ENCODE assay signal across 12 mouse cellular contexts in the genomic region with DNA sequence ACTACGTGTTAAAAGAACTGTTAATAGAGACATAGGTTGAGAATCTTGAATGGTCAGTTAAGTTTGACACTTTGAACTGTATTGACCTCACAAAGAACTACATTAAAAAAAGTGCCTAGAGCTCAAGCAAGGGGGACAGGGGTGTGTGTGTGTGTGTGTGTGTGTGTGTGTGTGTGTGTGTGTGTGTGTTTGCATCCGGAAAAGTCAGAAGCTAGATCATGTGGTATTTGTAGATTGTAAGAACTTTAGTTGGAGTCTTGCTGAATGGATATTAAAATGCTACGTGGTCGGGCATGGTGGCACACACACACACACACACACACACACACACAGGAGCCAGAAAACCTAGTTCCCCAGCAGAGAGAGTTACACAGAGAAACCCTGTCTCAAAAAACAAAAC. TPM values are rescaled to one million over a fixed set of nuclear protein-coding genes. Genes with fewer than 3 reads are reported as not detected.
A peak's percentile ranks its signal among the peaks of the same experiment; 100 is the strongest.
DNase-seq lines count a peak whose midpoint lies in the region; ATAC-seq and TF ChIP-seq lines count a peak whose summit lies in the region.
"Had no signal": no experiment of that assay in that cellular context is flagged by ENCODE, and none has a peak within 500 bp of the region (broad histone marks: within the 10 kb centered on the region; RNA-seq: fewer than 3 reads in every experiment).

No protein-coding gene starts in this region.

- H3K9me3 ChIP-seq in heart, embryonic 14.5 days (ENCODE audit: control insufficient read depth, low read length): no peaks in the 10 kb centered on the region
- no peaks in the 10 kb centered on the region for H3K9me3 ChIP-seq in midbrain, embryonic 10.5 days (replicated peaks)
- H3K9me3 ChIP-seq in midbrain, embryonic 16.5 days (replicated peaks; ENCODE audit: control insufficient read depth, low read length, poor library complexity, severe bottlenecking): no peaks in the 10 kb centered on the region
- no peaks in the 10 kb centered on the region for H3K9me3 ChIP-seq in liver, embryonic 13.5 days (replicated peaks)
- H3K9me3 ChIP-seq in stomach, postnatal 0 days (ENCODE audit: control insufficient read depth, low read length): no peaks in the 10 kb centered on the region
- H3K9me3 ChIP-seq: embryonic facial prominence, embryonic 10.5 days; midbrain, embryonic 15.5 days had no signal

- TF ChIP-seq CTCF in stomach, postnatal 0 days (IDR thresholded peaks at IDR 0.05; ENCODE audit: low read depth): no peak

- H3K4me3 ChIP-seq in heart, embryonic 14.5 days (ENCODE audit: control insufficient read depth in 1 of 2, insufficient read depth in 1 of 2, low read depth in 1 of 2, low read length in 2 of 2): no peak overlapping the region
- no peak overlapping the region for H3K4me3 ChIP-seq in midbrain, embryonic 10.5 days
- no peak overlapping the region for H3K4me3 ChIP-seq in midbrain, embryonic 16.5 days (ENCODE audit: low read depth, low read length)
- H3K4me3 ChIP-seq in liver, embryonic 13.5 days (replicated peaks): no peak overlapping the region
- no peak overlapping the region for H3K4me3 ChIP-seq in stomach, postnatal 0 days (ENCODE audit: low read depth, low read length)

- peak overlapping the region in 1 of 2 experiments; percentile 92; a peak in 1 of 4 replicates for H3K27ac ChIP-seq in heart, embryonic 14.5 days (replicated peaks in 1 of 2; ENCODE audit: control insufficient read depth in 1 of 2, insufficient read depth in 1 of 2, low read depth in 2 of 2, low read length in 2 of 2)
- peak overlapping the region; percentile 97 for H3K27ac ChIP-seq in midbrain, embryonic 10.5 days (replicated peaks)
- H3K27ac ChIP-seq in midbrain, embryonic 16.5 days (ENCODE audit: low read length): no peak overlapping the region
- peak overlapping the region; percentile 87 for H3K27ac ChIP-seq in liver, embryonic 13.5 days
- peak overlapping the region; percentile 79 for H3K27ac ChIP-seq in stomach, postnatal 0 days (replicated peaks)

- no peaks in the 10 kb centered on the region for H3K27me3 ChIP-seq in heart, embryonic 14.5 days (ENCODE audit: control insufficient read depth, insufficient read depth, low read length)
- no peaks in the 10 kb centered on the region for H3K27me3 ChIP-seq in midbrain, embryonic 10.5 days (ENCODE audit: low read depth, poor library complexity, severe bottlenecking)
- no peaks in the 10 kb centered on the region for H3K27me3 ChIP-seq in midbrain, embryonic 16.5 days (ENCODE audit: control insufficient read depth, insufficient read depth, low read depth, low read length)
- no peaks in the 10 kb centered on the region for H3K27me3 ChIP-seq in liver, embryonic 13.5 days
- H3K27me3 ChIP-seq in stomach, postnatal 0 days (ENCODE audit: control insufficient read depth, insufficient read depth, low read length): no peaks in the 10 kb centered on the region
- H3K27me3 ChIP-seq: midbrain, embryonic 15.5 days had no signal

- 0 out of 2 replicates have a peak overlapping the region, but pooled peaks have one; percentile 87 for H3K4me2 ChIP-seq in heart, embryonic 14.5 days (ENCODE audit: low read length)
- no peak overlapping the region for H3K4me2 ChIP-seq in midbrain, embryonic 16.5 days (ENCODE audit: low read length)
- H3K4me2 ChIP-seq in liver, embryonic 13.5 days: peak overlapping the region; percentile 78
- H3K4me2 ChIP-seq in stomach, postnatal 0 days (replicated peaks; ENCODE audit: low read depth): no peak overlapping the region

- no peak for DNase-seq in heart, adult 18-20 months
- DNase-seq in midbrain, embryonic 10.5 days (ENCODE audit: low spot score): no peak
- DNase-seq in liver, embryonic 13.5 days: no peak
- no peak for DNase-seq in stomach, postnatal 0 days (ENCODE audit: low spot score)
- no peak for DNase-seq in urinary bladder, postnatal 4 days (ENCODE audit: low spot score in 2 of 2)
- no peak for DNase-seq in left cerebral cortex, postnatal 36 days (ENCODE audit: low spot score in 2 of 2)
- DNase-seq: kidney, postnatal 36 days had no signal

- ATAC-seq in heart, embryonic 14.5 days (ENCODE audit: insufficient number of reproducible peaks, insufficient read depth, low FRiP score, low read depth): no peak
- ATAC-seq in midbrain, embryonic 16.5 days: no peak
- no peak for ATAC-seq in liver, embryonic 13.5 days (ENCODE audit: low read depth)
- ATAC-seq in stomach, postnatal 0 days (ENCODE audit: low FRiP score, low TSS enrichment): no peak
- ATAC-seq: hindbrain, embryonic 16.5 days had no signal

- peaks cover 25% of the 10 kb centered on the region for H3K36me3 ChIP-seq in heart, embryonic 14.5 days (ENCODE audit: control insufficient read depth, insufficient read depth, low read length)
- peaks cover 25% of the 10 kb centered on the region for H3K36me3 ChIP-seq in midbrain, embryonic 10.5 days
- peaks cover 6% of the 10 kb centered on the region for H3K36me3 ChIP-seq in midbrain, embryonic 16.5 days (ENCODE audit: control insufficient read depth, insufficient read depth, low read length)
- peaks cover 24% of the 10 kb centered on the region for H3K36me3 ChIP-seq in liver, embryonic 13.5 days
- H3K36me3 ChIP-seq in stomach, postnatal 0 days (ENCODE audit: control insufficient read depth, insufficient read depth, low read length): no peaks in the 10 kb centered on the region

- H3K4me1 ChIP-seq in heart, embryonic 14.5 days (ENCODE audit: control insufficient read depth in 2 of 2, insufficient read depth in 2 of 2, low read length in 2 of 2): peaks cover 4 to 27% of the 10 kb centered on the region in 2 experiments; a peak in 3 of 4 replicates
- H3K4me1 ChIP-seq in midbrain, embryonic 10.5 days: peaks cover 25% of the 10 kb centered on the region
- peaks cover 20% of the 10 kb centered on the region for H3K4me1 ChIP-seq in midbrain, embryonic 16.5 days (ENCODE audit: control insufficient read depth, insufficient read depth, low read length)
- peaks cover 41% of the 10 kb centered on the region for H3K4me1 ChIP-seq in liver, embryonic 13.5 days (replicated peaks)
- 0 out of 2 replicates have a peak, but pooled peaks cover 4% of the 10 kb centered on the region for H3K4me1 ChIP-seq in stomach, postnatal 0 days (replicated peaks; ENCODE audit: control insufficient read depth, insufficient read depth)

- no peak overlapping the region for H3K9ac ChIP-seq in heart, embryonic 14.5 days (ENCODE audit: low read length)
- no peak overlapping the region for H3K9ac ChIP-seq in midbrain, embryonic 16.5 days (ENCODE audit: low read depth, low read length)
- peak overlapping the region; percentile 78 for H3K9ac ChIP-seq in liver, embryonic 13.5 days
- no peak overlapping the region for H3K9ac ChIP-seq in stomach, postnatal 0 days (ENCODE audit: low read length)

- no peak for TF ChIP-seq EP300 in stomach, postnatal 0 days (optimal IDR thresholded peaks at IDR 0.05)

- intact Hi-C loops in left cerebral cortex, postnatal 36 days (cut with DNase I): no loop called here

- 77% methylated on average over 4 of the region's 4 CpGs for WGBS in heart, embryonic 14.5 days
- 90% methylated on average over 4 of the region's 4 CpGs for WGBS in midbrain, embryonic 10.5 days
- WGBS in midbrain, embryonic 16.5 days: 73% methylated on average over 4 of the region's 4 CpGs
- WGBS in liver, embryonic 13.5 days (ENCODE audit: insufficient replicate concordance): 33% methylated on average over 4 of the region's 4 CpGs
- 40% methylated on average over 4 of the region's 4 CpGs for WGBS in stomach, postnatal 0 days

RNA-seq across cellular contexts. Expression of a gene that starts 1.6 kb away (rescaled TPM):
- 35.1 and 43.0 TPM in 2 replicates for polyA plus RNA-seq in heart, embryonic 14.5 days (2014; fragmentation: Nextera tagmentation; extraction: Ambion mirVana)
- total RNA-seq in heart, adult 18-20 months (2021): under 1 TPM; 0.67 to 0.79 TPM
- 99.5 and 114 TPM in 2 replicates for polyA plus RNA-seq in midbrain, embryonic 10.5 days (2016; fragmentation: Nextera tagmentation; extraction: Ambion mirVana)
- 10.1 and 11.1 TPM in 2 replicates for polyA plus RNA-seq in midbrain, embryonic 16.5 days (2015; fragmentation: Nextera tagmentation; extraction: Ambion mirVana)
- 88.6 and 107 TPM in 2 replicates for polyA plus RNA-seq in liver, embryonic 13.5 days (2015; fragmentation: Nextera tagmentation; extraction: Ambion mirVana)
- 12.7 and 15.8 TPM in 2 replicates for polyA plus RNA-seq in stomach, postnatal 0 days (2015; fragmentation: Nextera tagmentation; extraction: Ambion mirVana)
- total RNA-seq in left cerebral cortex, postnatal 36 days (2021): under 1 TPM; 0.68 to 0.91 TPM

RNA-seq across cellular contexts. Expression of a gene that starts 16.7 kb away (rescaled TPM):
- 13.3 and 15.9 TPM in 2 replicates for polyA plus RNA-seq in heart, embryonic 14.5 days (2014; fragmentation: Nextera tagmentation; extraction: Ambion mirVana)
- total RNA-seq in heart, adult 18-20 months (2021): 1 to 10 TPM; 9.2 to 9.7 TPM
- polyA plus RNA-seq in midbrain, embryonic 10.5 days (2016; fragmentation: Nextera tagmentation; extraction: Ambion mirVana): 13.1 and 13.6 TPM in 2 replicates
- polyA plus RNA-seq in midbrain, embryonic 16.5 days (2015; fragmentation: Nextera tagmentation; extraction: Ambion mirVana): 7.9 and 11.1 TPM in 2 replicates
- 7.1 and 7.4 TPM in 2 replicates for polyA plus RNA-seq in liver, embryonic 13.5 days (2015; fragmentation: Nextera tagmentation; extraction: Ambion mirVana)
- polyA plus RNA-seq in stomach, postnatal 0 days (2015; fragmentation: Nextera tagmentation; extraction: Ambion mirVana): 8.4 and 10.0 TPM in 2 replicates
- 10 to 100 TPM in 1 of 2 experiments, 1 to 10 TPM in 1; 5.4 to 10.6 TPM for total RNA-seq in left cerebral cortex, postnatal 36 days (2021)

Comparison
In these comparisons a context has a peak if more than half of its experiments do, and no peak if none do; other contexts are left out.
1. H3K4me2 ChIP-seq: peak in heart, embryonic 14.5 days (single experiment) and liver, embryonic 13.5 days (single experiment); none in midbrain, embryonic 16.5 days (single experiment) and stomach, postnatal 0 days (single experiment).